Mouse (Mus musculus): ENCODE data around the gene Carm1.

DNA sequence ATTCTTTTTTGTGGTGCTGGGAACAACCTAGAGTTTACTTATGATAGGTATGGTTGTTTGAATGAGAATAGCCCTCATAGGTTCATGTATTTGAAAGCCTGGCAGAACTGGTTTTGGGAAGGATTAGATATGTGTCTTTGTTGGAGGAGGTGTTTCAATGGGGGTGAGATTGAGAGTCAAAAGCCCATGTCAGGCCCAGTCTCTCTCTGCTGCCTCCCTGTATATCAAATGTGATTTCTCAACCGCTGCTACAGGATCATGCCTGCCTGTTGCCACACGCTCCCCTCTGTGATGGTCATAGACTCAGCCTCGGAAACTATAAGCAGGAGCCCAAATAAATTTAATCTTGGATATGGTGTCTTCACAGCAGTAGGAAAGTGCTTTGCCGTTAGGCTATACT, 73.5 kb downstream of the Carm1 start:
- TF ChIP-seq CTCF (IDR thresholded peaks at IDR 0.05) (no peak), EP300 (IDR thresholded peaks at IDR 0.05) (no peak)
